Mouse (Mus musculus) bone marrow macrophage, adult 2 months (primary cell): ENCODE results near the gene Shisa8.
"Not testable (repeated sequence)": the region's sequence is repeated elsewhere in the genome, so short reads cannot be mapped to it uniquely, and the experiment has no call there.

Experiments
- CTCF ChIP-seq: IDR thresholded peaks from 2 replicates; pipeline ENCODE4 v1.5.1; 2012; ENCODE audit warnings: low read depth, mild to moderate bottlenecking, low read length, moderate library complexity
- POLR2A ChIP-seq: IDR thresholded peaks from 2 replicates; pipeline ENCODE4 v1.6.1; 2012; ENCODE audit warnings: mild to moderate bottlenecking, low read depth, low read length, borderline replicate concordance

- not testable (repeated sequence) for TF ChIP-seq CTCF, POLR2A
Observed at GRCm38 (mm10) chr15:82244805-82245161, 32.2 kb upstream of the Shisa8 start.
